Mouse (Mus musculus) megakaryocyte, embryonic 14.5 days (primary cell): ENCODE measurements around the gene 1700092M07Rik.

Experiments
- FLI1 ChIP-seq: IDR thresholded peaks from 2 replicates; pipeline ENCODE4 v1.6.1; 2012; ENCODE audit warnings: low read length, inconsistent platforms, mixed read lengths
- GATA1 ChIP-seq: IDR thresholded peaks from 3 replicates; pipeline ENCODE4 v1.6.1; 2012; ENCODE audit warnings: mixed read lengths, low read length, inconsistent platforms, borderline replicate concordance

GRCm38 (mm10) chr19:8708954-8709353 lies 31.6 kb upstream of the 1700092M07Rik start:
- TF ChIP-seq GATA1 (no peak), FLI1 (no peak)
